Mouse (Mus musculus) liver, embryonic 14.5 days (tissue): ENCODE measurements around the gene Retreg2.

ENCODE experiments used
- CTCF ChIP-seq: IDR thresholded peaks from 2 replicates; pipeline ENCODE4 v1.5.1; 2016; ENCODE audit warnings: antibody characterized with exemption, low read depth, control low read depth
- EP300 ChIP-seq: IDR thresholded peaks from 2 replicates; pipeline ENCODE4 v1.6.1; 2016; ENCODE audit warnings: antibody characterized with exemption, low read depth

DNA sequence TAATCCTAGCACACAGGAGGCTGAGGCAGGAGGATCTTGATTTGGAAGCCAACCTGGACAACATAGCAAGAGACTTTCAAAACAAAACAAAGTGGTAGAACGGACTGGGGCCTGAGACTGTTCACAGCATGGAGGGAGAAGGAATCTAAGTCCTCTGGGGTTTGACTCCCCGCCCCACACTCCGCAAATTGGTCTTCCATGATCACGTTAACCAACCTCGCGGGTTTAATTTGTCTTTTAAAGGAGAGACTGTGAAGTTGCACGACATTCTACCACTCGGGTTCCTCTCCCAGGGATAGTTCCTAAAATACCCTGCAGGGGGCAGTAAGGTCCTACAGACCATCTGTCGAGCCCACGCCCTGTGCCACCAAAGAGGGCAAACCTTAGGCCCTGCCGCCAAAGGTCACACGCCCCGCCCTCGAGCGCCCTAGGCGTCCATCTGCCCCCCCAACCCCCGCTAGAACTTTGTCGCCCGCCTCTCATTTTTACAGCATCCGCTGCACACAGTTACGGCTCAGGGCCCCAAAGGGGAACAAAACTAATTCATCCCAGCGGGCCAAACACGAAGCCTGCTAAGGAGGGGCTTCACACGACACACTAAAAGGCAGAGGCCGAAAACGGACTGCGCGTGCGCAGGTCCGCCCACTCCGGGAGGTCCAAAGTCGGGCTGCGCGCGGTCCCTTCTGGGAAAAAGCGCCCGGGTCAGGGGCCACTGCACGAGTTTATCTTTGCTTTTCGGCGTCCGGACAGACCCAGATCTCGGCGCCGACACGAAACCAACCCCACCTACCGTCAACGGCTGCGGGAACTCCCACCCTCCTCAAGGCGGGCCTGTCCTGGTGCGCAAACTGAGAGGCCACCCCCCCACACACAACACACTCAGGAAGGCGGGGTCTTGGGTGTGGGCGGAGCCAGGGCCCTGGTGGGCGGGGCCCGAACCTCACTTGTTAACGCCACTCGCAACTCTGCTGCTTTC, 17.9 kb upstream of the Retreg2 start, which contains the start of gene Nhej1:
- TF ChIP-seq EP300, result peak; percentile 52
- peak; percentile 94 for TF ChIP-seq CTCF
